Mouse (Mus musculus) layer of hippocampus, adult 9-11 months (tissue): Measurements from ENCODE around the gene Sel1l3.
A peak's percentile ranks its signal among the peaks of the same experiment; 100 is the strongest.

ENCODE experiments used
- DNase-seq: peaks from one replicate; pipeline ENCODE4 v3.0.0; 2022

Gene Sel1l3

DNA sequence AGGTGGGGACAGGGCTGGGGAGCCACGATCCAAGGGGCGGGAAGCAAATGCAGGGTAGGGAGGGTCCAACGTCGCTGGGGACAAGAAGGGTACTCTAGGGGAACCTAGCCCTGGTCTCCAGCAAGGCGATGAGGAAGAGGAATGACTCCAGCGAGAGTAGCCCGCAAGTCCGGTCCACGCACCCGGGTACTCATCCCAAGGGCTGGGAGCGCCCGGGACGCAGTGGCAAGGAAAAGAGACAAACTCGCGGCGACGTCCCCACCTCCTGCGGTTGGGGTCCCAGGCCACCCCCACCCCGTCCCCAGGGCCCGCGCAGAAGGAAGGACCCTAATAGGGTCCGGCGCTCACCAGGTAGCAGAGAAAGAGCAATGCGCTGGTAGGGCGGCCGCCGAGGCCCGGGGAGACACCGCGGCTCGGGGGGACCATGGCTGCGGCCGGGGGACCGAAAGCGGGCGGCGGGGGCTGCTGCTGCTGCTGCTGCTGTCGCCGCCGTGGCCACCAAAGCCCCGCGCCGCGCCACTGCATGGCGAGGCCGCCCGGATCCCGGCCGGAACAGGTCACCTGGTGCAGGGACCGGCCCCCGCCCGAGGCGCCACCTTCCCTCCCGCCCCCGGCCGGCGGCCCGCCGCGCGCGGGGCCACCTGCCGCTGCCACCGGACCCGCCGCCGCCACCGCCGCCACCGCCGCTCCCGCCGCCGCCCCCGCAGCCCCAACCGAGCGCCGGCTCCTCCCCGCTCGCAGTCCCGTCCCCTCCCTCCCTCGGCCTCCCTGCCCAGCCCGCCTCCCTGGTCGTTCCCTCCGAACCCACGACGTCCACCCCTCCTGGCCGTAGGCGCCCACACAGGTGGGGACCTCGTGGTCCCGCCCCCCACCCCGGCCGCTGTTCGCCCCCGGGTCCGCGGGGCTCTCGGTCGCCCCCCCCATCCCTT is 681 bp downstream of the Sel1l3 start:
- DNase-seq: no peak

- DNase-seq: no peak
Observed at GRCm38 (mm10) chr5:53212087-53212781, 1.5 kb downstream of the Sel1l3 start.

DNA sequence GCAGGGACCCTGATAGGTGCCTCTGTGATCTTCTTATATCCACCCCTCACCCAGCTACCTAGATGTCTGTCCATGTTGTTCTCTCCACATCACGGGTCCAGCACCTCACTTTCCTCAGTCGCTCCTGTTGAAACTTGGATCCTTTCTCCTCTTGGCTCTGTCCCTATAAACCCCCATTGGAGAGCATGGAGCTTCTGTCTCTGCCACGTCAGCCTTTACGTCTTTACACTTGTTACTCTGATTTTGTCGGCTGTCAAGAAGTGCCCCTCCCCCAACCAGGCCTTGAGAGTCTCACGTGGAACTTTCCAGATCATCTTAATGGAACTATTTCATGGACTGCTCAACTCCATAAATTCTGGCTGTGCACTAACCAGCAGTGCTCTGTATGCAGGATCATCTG is 2.5 kb downstream of the Sel1l3 start:
- DNase-seq: no peak

- no peak for DNase-seq
Observed at GRCm38 (mm10) chr5:53210481-53210880, 3.2 kb downstream of the Sel1l3 start.

- DNase-seq: no peak
Observed at GRCm38 (mm10) chr5:53209773-53210172, 4.0 kb downstream of the Sel1l3 start.

DNA sequence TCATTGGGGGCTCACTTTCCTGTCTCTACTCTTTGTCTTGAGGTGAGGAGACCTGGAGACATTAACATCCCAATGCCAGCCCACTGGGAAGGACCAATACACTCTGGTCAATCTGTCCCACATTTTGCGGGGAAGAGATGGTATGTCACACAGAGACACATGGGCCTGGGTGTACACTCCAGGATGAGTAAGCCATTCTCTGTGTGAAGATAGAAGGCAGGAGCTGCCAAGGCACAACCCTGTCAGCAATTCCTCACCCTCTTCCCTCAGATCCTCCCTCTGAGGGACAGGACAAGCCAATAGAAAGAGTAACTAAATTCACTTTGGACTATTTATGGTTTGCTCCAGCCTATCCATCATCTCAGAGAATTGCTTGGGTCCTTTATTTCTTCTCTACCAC is 5.0 kb downstream of the Sel1l3 start:
- DNase-seq: no peak

GRCm38 (mm10) chr5:53206575-53206974 is 7.2 kb downstream of the Sel1l3 start:
- DNase-seq: no peak

- no peak for DNase-seq
Observed at GRCm38 (mm10) chr5:53202748-53203147, 11.0 kb downstream of the Sel1l3 start.

- DNase-seq: no peak
Observed at GRCm38 (mm10) chr5:53200825-53201224, 12.9 kb downstream of the Sel1l3 start.

DNA sequence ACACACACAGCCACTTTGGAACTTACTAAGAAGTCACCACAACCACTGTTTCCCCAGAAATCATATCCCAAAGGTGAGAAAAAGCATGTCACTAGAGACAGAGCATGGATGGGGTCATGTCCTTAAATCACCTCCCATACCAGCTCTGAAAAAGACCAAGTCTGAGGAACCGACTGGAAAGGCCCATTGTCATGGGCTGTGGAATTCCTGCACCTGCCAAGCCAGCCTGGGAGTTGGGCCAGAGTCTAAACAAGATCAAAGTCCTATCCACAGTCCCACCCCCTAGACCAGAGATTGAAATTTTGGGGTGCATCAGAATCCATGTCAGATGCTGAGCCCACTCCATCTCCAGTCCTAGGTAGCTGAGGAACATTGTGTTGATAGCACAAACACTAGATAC is 15.3 kb downstream of the Sel1l3 start:
- DNase-seq: no peak

GRCm38 (mm10) chr5:53196387-53197088 is 17.2 kb downstream of the Sel1l3 start:
- DNase-seq: no peak

- no peak for DNase-seq
Observed at GRCm38 (mm10) chr5:53194841-53195240, 18.9 kb downstream of the Sel1l3 start.

GRCm38 (mm10) chr5:53194421-53194820 is 19.3 kb downstream of the Sel1l3 start:
- no peak for DNase-seq

GRCm38 (mm10) chr5:53193092-53194030 is 20.4 kb downstream of the Sel1l3 start:
- no peak for DNase-seq

DNA sequence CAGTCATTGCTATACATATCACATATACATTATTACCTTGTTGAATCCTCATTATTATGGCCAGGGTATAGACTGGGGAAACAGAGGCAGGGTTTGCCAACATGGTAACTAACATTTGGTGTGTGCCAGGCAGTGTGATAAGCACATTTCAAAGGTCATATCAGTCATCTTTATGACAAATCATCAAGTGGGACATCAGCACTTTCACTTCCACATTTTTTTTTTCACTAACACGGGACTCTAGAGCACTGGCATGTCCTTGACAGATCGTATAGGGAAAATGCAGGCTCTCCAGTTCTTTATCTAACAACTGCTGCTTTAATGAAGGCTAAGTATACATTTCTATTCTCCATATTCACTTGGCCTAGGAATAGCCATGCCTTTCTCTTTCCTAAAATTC is 25.1 kb downstream of the Sel1l3 start:
- DNase-seq: no peak

DNA sequence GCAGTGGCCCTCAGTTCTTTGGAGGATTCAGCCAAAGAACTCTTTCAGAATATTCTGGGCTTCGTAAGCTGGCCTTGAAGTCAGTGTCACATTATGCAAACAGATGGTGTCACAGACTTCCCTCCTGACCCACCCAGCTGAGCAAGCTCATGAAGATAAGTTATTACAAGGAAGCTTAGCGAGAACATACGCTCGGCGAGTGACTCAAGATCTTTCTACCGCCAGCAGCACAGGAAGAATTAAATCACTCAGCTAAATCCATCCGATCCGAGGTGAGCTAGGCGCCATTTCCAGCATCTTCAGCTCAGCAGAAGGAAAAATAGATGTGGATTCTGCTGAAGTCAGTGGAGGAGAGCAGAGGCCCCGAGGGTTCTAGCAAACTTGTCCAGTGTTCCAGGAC is 26.5 kb downstream of the Sel1l3 start:
- peak; percentile 69 for DNase-seq

- DNase-seq: no peak
Observed at GRCm38 (mm10) chr5:53185803-53186202, 27.9 kb downstream of the Sel1l3 start.

DNA sequence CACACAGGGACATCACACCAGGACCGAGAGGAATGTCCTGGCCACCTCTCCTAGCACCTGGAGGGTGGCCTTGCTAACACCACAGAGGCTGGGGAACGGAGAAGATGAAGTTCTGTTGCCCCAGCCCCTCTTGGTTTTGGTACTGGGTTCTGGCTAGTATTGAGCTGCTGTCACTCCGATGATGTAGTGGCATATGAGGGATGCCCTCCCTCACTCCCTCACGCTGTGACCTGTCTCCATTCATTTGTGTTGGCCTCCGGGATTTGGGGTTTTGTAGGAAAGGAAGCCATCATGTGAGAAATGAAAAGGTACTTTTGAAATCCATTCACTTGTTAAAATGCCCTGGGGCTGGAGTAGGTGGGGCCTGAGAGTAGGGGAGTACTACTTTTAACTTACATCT is 33.8 kb downstream of the Sel1l3 start:
- DNase-seq: no peak

- DNase-seq: no peak
Observed at GRCm38 (mm10) chr5:53176703-53177102, 37.0 kb downstream of the Sel1l3 start.

GRCm38 (mm10) chr5:53176075-53176474 is 37.7 kb downstream of the Sel1l3 start:
- DNase-seq: no peak

DNA sequence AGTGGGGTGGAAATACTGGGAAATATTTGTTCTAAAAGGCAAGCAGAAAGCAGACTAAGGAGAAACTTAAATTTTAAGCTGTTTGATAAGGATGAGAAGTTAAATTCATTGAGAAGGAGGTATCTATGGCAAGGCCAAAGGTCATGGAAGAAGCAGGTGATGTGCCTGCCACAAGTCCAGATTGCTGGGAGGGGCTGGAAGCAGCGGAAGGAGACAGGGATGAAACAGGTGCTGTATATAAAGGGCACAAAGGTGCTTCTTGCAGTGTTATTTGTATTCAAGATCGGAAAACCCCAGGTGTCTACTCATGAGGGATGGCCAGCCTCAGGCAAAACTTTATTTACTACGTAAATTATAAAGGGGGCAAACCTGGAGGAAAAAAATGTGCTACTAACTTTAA is 38.5 kb downstream of the Sel1l3 start:
- DNase-seq: no peak

DNA sequence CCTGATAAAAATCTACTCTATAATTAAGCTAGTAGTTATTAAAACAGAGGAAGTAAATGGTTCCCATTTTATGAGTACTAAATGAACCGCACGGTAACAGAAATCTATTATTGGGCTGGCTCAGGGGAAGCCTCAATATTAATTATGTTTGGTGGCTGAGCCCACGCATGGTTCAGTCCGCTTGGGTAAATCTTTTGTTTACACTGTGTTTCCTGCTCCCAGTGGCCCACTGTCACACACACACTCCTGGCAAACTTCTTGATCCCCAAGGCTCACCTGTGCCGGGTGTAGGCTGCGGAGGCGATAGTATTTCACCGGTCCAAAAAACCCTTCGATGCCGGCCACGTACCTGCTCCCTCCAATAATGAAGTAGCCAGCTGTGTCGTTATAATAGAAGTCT is 39.3 kb downstream of the Sel1l3 start:
- DNase-seq: no peak
